In the genomic region with DNA sequence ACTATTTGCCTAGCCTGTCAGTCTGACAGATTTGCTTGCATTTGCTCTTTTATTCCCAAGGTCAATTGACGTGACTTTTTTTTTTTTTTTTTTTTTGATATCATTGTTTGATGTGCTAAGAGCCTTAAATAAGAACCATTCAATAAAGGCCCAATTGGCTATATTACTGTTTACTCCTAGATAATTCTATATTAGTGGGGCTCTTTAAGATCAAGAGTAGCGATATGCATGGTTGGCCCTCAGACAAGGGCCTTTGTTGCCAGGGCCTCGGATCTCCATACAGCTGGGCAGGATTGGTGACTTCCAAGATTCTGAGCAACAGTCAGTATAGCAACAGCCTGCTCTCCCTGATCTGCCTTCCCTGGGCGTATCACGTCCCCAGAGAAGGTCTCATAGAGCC, we compare ENCODE assay signal across 15 mouse cellular contexts.
"Had no signal": no experiment of that assay in that cellular context is flagged by ENCODE, and none has a peak within 500 bp of the region (broad histone marks: within the 10 kb centered on the region; RNA-seq: fewer than 3 reads in every experiment).

No protein-coding gene starts in this region.

- H3K4me3 ChIP-seq: layer of hippocampus, adult 2 months; limb, embryonic 13.5 days; myocyte; neural tube, embryonic 15.5 days had no signal

- H3K4me2 ChIP-seq: limb, embryonic 13.5 days; neural tube, embryonic 15.5 days had no signal

- H3K9me3 ChIP-seq: limb, embryonic 13.5 days; neural tube, embryonic 15.5 days had no signal

- H3K27ac ChIP-seq: layer of hippocampus, adult 2 months; limb, embryonic 13.5 days; liver, embryonic 14.5 days; neural tube, embryonic 15.5 days had no signal

- H3K9ac ChIP-seq: limb, embryonic 13.5 days; liver, embryonic 14.5 days; neural tube, embryonic 15.5 days had no signal

- H3K4me1 ChIP-seq: limb, embryonic 13.5 days had no signal

- H3K36me3 ChIP-seq: limb, embryonic 13.5 days; neural tube, embryonic 15.5 days had no signal

- H3K27me3 ChIP-seq: limb, embryonic 13.5 days; neural tube, embryonic 15.5 days had no signal

- DNase-seq: kidney, adult 18-20 months; kidney, postnatal 10 days; kidney, postnatal 4 days; left cerebral cortex, postnatal 4 days; lung, adult 18-20 months; lung, postnatal 4 days; right cerebral cortex, adult 18-20 months; right cerebral cortex, postnatal 25 days; thymus, postnatal 4 days had no signal

- ATAC-seq: lung, postnatal 0 days had no signal
